Mouse (Mus musculus) adrenal gland, adult (tissue): ENCODE data around the gene Zfp988.
"Not testable (repeated sequence)": the region's sequence is repeated elsewhere in the genome, so short reads cannot be mapped to it uniquely, and the experiment has no call there.

Source experiments
- DNase-seq, 2 experiments: peaks; one replicate each; pipeline ENCODE4 v3.0.0; 2022 to 2023; ENCODE audit warnings: low spot score in 1 of 2; ENCODE audit not compliant: inconsistent age in 2 of 2

The Zfp988 gene

GRCm38 (mm10) chr4:147305436-147305835 is at the start of gene Zfp988:
Zfp988 (plus strand) TSS chr4:147305674.
- DNase-seq: not testable (repeated sequence)

GRCm38 (mm10) chr4:147262708-147263107 is 42.8 kb upstream of the Zfp988 start:
- DNase-seq: not testable (repeated sequence)

GRCm38 (mm10) chr4:147267302-147267701 is 38.2 kb upstream of the Zfp988 start:
- DNase-seq: not testable (repeated sequence)

- DNase-seq: not testable (repeated sequence)
These were observed 36.7 kb upstream of the Zfp988 start for GRCm38 (mm10) chr4:147268735-147269134.

- peak in 1 of 2 experiments; percentile 12 for DNase-seq
These were observed 35.4 kb upstream of the Zfp988 start for GRCm38 (mm10) chr4:147270026-147270425.

GRCm38 (mm10) chr4:147271601-147272000 is 33.9 kb upstream of the Zfp988 start:
- DNase-seq: not testable (repeated sequence)

GRCm38 (mm10) chr4:147275021-147275772 is 30.3 kb upstream of the Zfp988 start:
- not testable (repeated sequence) for DNase-seq

- not testable (repeated sequence) for DNase-seq
These were observed 29.7 kb upstream of the Zfp988 start for GRCm38 (mm10) chr4:147275773-147276140.

- not testable (repeated sequence) for DNase-seq
These were observed 25.1 kb upstream of the Zfp988 start for GRCm38 (mm10) chr4:147280406-147280805.

- peak in 1 of 2 experiments; percentile 11 for DNase-seq
These were observed 6.9 kb upstream of the Zfp988 start for GRCm38 (mm10) chr4:147298585-147298984.

GRCm38 (mm10) chr4:147302375-147302774 is 3.1 kb upstream of the Zfp988 start:
- DNase-seq: not testable (repeated sequence)

- peak in 1 of 2 experiments; percentile 22 for DNase-seq
These were observed 29.7 kb downstream of the Zfp988 start for GRCm38 (mm10) chr4:147335036-147335690.

GRCm38 (mm10) chr4:147335691-147336367 is 30.4 kb downstream of the Zfp988 start:
- peak in 1 of 2 experiments; percentile 37 for DNase-seq

GRCm38 (mm10) chr4:147336368-147337195 is 31.1 kb downstream of the Zfp988 start:
- peak in 1 of 2 experiments; percentile 46 for DNase-seq

- not testable (repeated sequence) for DNase-seq
These were observed 32.0 kb downstream of the Zfp988 start for GRCm38 (mm10) chr4:147337520-147337919.

- peak in 1 of 2 experiments; percentile 31 for DNase-seq
These were observed 32.6 kb downstream of the Zfp988 start for GRCm38 (mm10) chr4:147338032-147338610.

- DNase-seq: peak in 1 of 2 experiments; percentile 16
These were observed 33.2 kb downstream of the Zfp988 start for GRCm38 (mm10) chr4:147338706-147339105.

GRCm38 (mm10) chr4:147339601-147340219 is 34.2 kb downstream of the Zfp988 start:
- DNase-seq: peak in 1 of 2 experiments; percentile 50

GRCm38 (mm10) chr4:147340236-147340635 is 34.8 kb downstream of the Zfp988 start:
- DNase-seq: peak in 1 of 2 experiments; percentile 22

- DNase-seq: peak in 1 of 2 experiments; percentile 26
These were observed 35.4 kb downstream of the Zfp988 start for GRCm38 (mm10) chr4:147340876-147341275.
